Mouse (Mus musculus) liver, postnatal 0 days (tissue): Measurements from ENCODE around the gene Pprc1.

Source experiments
- CTCF ChIP-seq: sonication (generic); IDR thresholded peaks from 2 replicates; pipeline ENCODE4 v1.5.1; 2016; ENCODE audit warnings: antibody characterized with exemption, low read depth
- EP300 ChIP-seq: IDR thresholded peaks from 2 replicates; pipeline ENCODE4 v1.6.1; 2016; ENCODE audit warnings: antibody characterized with exemption, low read depth, mild to moderate bottlenecking

DNA sequence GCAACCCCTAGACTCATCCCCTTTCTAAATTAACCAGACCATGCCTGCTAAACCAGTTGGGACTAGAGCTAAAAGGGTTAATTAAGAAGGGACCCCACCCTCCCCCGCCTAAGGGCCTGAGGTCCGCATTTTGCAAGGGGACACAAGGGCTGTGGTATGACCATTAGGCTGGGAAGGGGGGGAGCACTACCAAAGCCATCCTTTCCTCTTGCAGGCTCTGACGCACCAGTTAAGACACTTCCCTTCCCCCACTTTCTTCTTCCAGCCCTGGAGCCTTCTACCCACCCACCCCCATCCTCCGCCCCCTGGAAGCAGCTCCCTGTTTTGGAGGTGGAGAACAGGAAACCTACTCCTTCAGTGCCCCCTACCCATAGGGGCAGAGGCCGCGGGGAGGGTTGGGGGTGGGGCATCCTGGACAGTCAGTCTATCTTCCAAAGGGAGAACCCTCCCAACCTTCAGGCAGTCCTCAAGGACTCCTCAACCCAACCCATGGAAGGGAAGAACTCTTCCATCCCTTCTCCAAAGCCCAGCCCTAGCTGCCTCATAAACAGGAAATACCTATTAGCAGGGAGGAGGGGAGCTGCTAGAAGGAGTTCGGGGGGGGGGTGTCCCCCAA, 1.1 kb downstream of the Pprc1 start:
- TF ChIP-seq CTCF = no peak
- TF ChIP-seq EP300 = no peak
